Mouse (Mus musculus): ENCODE measurements around the gene Lypd6b. TPM values are rescaled to one million over a fixed set of nuclear protein-coding genes. Genes with fewer than 3 reads are reported as not detected.

Gene Lypd6b
- total RNA-seq, 2 experiments from 2014 or later, result 2.9 to 3.6 TPM

- DNase-seq, result no peak
These were observed 16.3 kb upstream of the Lypd6b start for GRCm38 (mm10) chr2:49771172-49771571.

GRCm38 (mm10) chr2:49773194-49773931 lies 14.1 kb upstream of the Lypd6b start:
- no peak for DNase-seq

- no peak for DNase-seq
These were observed 13.3 kb upstream of the Lypd6b start for GRCm38 (mm10) chr2:49774180-49774579.

- no peak for DNase-seq
These were observed 12.3 kb upstream of the Lypd6b start for GRCm38 (mm10) chr2:49775187-49775586.

GRCm38 (mm10) chr2:49775735-49776134 lies 11.8 kb upstream of the Lypd6b start:
- DNase-seq, result no peak

- no peak for DNase-seq
These were observed 11.1 kb upstream of the Lypd6b start for GRCm38 (mm10) chr2:49776407-49776806.

GRCm38 (mm10) chr2:49788051-49788418 lies 547 bp downstream of the Lypd6b start:
- DNase-seq, result no peak

GRCm38 (mm10) chr2:49788643-49789042 lies 1.2 kb downstream of the Lypd6b start:
- DNase-seq, result no peak

- DNase-seq, result no peak
These were observed 1.6 kb downstream of the Lypd6b start for GRCm38 (mm10) chr2:49789078-49789477.

- DNase-seq, result no peak
These were observed 2.0 kb downstream of the Lypd6b start for GRCm38 (mm10) chr2:49789504-49789903.

GRCm38 (mm10) chr2:49797444-49798143 lies 10.1 kb downstream of the Lypd6b start:
- DNase-seq, result no peak

GRCm38 (mm10) chr2:49804448-49804847 lies 17.0 kb downstream of the Lypd6b start:
- DNase-seq, result no peak

GRCm38 (mm10) chr2:49805736-49806371 lies 18.4 kb downstream of the Lypd6b start:
- DNase-seq, result peak; percentile 35 to 42

- no peak for DNase-seq
These were observed 22.0 kb downstream of the Lypd6b start for GRCm38 (mm10) chr2:49809496-49809895.

- no peak for DNase-seq
These were observed 23.9 kb downstream of the Lypd6b start for GRCm38 (mm10) chr2:49811420-49811819.

- DNase-seq, result no peak
These were observed 24.4 kb downstream of the Lypd6b start for GRCm38 (mm10) chr2:49811871-49812363.

- no peak for DNase-seq
These were observed 25.7 kb downstream of the Lypd6b start for GRCm38 (mm10) chr2:49813151-49813550.

- DNase-seq, result no peak
These were observed 26.5 kb downstream of the Lypd6b start for GRCm38 (mm10) chr2:49814011-49814410.

- DNase-seq, result no peak
These were observed 28.3 kb downstream of the Lypd6b start for GRCm38 (mm10) chr2:49815696-49816320.

- no peak for DNase-seq
These were observed 29.1 kb downstream of the Lypd6b start for GRCm38 (mm10) chr2:49816549-49816948.

GRCm38 (mm10) chr2:49817151-49817550 lies 29.7 kb downstream of the Lypd6b start:
- no peak for DNase-seq

GRCm38 (mm10) chr2:49818126-49818525 lies 30.6 kb downstream of the Lypd6b start:
- DNase-seq, result no peak

GRCm38 (mm10) chr2:49822312-49822711 lies 34.8 kb downstream of the Lypd6b start:
- no peak for DNase-seq
